Mouse (Mus musculus): ENCODE data around the gene Cdan1. TPM values are rescaled to one million over a fixed set of nuclear protein-coding genes. Genes with fewer than 3 reads are reported as not detected.

Gene Cdan1
- 5.8 and 6.9 TPM in 2 replicates for polyA plus RNA-seq (2016; fragmentation: Nextera tagmentation; extraction: Ambion mirVana)

GRCm38 (mm10) chr2:120849449-120850423, at the start of gene Cdan1:
Cdan1 (minus strand) TSS chr2:120850128.
- under 1% methylated on average over 71 of the region's 71 CpGs for WGBS
- Histone ChIP-seq H3K27ac (peak within 1 kb of the TSS; percentile 89), H3K4me3 (peak within 1 kb of the TSS; percentile 96), H3K27me3 (ENCODE audit: insufficient read depth, poor library complexity, severe bottlenecking) (no peaks in the 10 kb centered on the region), H3K4me1 (peaks cover 9% of the 10 kb centered on the region), H3K9me3 (no peaks in the 10 kb centered on the region), H3K36me3 (no peaks in the 10 kb centered on the region)
- peak; percentile 83 for DNase-seq (ENCODE audit: low spot score)

- no peaks in the 10 kb centered on the region for H3K27me3 ChIP-seq (ENCODE audit: insufficient read depth, poor library complexity, severe bottlenecking)
- no peaks in the 10 kb centered on the region for H3K4me1 ChIP-seq
- no peak overlapping the region for H3K4me3 ChIP-seq
- peaks cover 86% of the 10 kb centered on the region for H3K36me3 ChIP-seq
- WGBS = 94% methylated on average over 3 of the region's 3 CpGs
- no peaks in the 10 kb centered on the region for H3K9me3 ChIP-seq
- no peak overlapping the region for H3K27ac ChIP-seq
- no peak for DNase-seq (ENCODE audit: low spot score)
Observed at GRCm38 (mm10) chr2:120896361-120896760, 46.4 kb upstream of the Cdan1 start.

- Histone ChIP-seq H3K4me3 (no peak overlapping the region), H3K27me3 (ENCODE audit: insufficient read depth, poor library complexity, severe bottlenecking) (no peaks in the 10 kb centered on the region), H3K27ac (no peak overlapping the region), H3K9me3 (no peaks in the 10 kb centered on the region), H3K4me1 (no peaks in the 10 kb centered on the region), H3K36me3 (peaks cover 67% of the 10 kb centered on the region)
- 88% methylated on average over 5 of the region's 5 CpGs for WGBS
- no peak for DNase-seq (ENCODE audit: low spot score)
Observed at GRCm38 (mm10) chr2:120887601-120888000, 37.7 kb upstream of the Cdan1 start.

- Histone ChIP-seq H3K4me3 (no peak overlapping the region), H3K27ac (no peak overlapping the region), H3K36me3 (peaks cover 57% of the 10 kb centered on the region), H3K4me1 (no peaks in the 10 kb centered on the region), H3K9me3 (no peaks in the 10 kb centered on the region), H3K27me3 (ENCODE audit: insufficient read depth, poor library complexity, severe bottlenecking) (no peaks in the 10 kb centered on the region)
- no peak for DNase-seq (ENCODE audit: low spot score)
- WGBS = 77% methylated on average over 2 of the region's 2 CpGs
Observed at GRCm38 (mm10) chr2:120873192-120873591, 23.3 kb upstream of the Cdan1 start.

- Histone ChIP-seq H3K4me3 (no peak overlapping the region), H3K27me3 (ENCODE audit: insufficient read depth, poor library complexity, severe bottlenecking) (no peaks in the 10 kb centered on the region), H3K36me3 (peaks cover 60% of the 10 kb centered on the region), H3K9me3 (no peaks in the 10 kb centered on the region), H3K27ac (peak overlapping the region; percentile 62), H3K4me1 (no peaks in the 10 kb centered on the region)
- no peak for DNase-seq (ENCODE audit: low spot score)
- WGBS = 74% methylated on average over 9 of the region's 9 CpGs
Observed at GRCm38 (mm10) chr2:120871447-120872336, 21.8 kb upstream of the Cdan1 start.

GRCm38 (mm10) chr2:120867336-120867735, 17.4 kb upstream of the Cdan1 start:
- no peak overlapping the region for H3K27ac ChIP-seq
- peaks cover 75% of the 10 kb centered on the region for H3K36me3 ChIP-seq
- no peak overlapping the region for H3K4me3 ChIP-seq
- 88% methylated on average over 5 of the region's 5 CpGs for WGBS
- no peaks in the 10 kb centered on the region for H3K9me3 ChIP-seq
- H3K27me3 ChIP-seq (ENCODE audit: insufficient read depth, poor library complexity, severe bottlenecking) = no peaks in the 10 kb centered on the region
- no peak for DNase-seq (ENCODE audit: low spot score)
- no peaks in the 10 kb centered on the region for H3K4me1 ChIP-seq

GRCm38 (mm10) chr2:120866561-120866960, 16.6 kb upstream of the Cdan1 start:
- no peak overlapping the region for H3K27ac ChIP-seq
- H3K4me1 ChIP-seq = no peaks in the 10 kb centered on the region
- WGBS = 27% methylated on average over 1 of the region's 1 CpGs
- H3K27me3 ChIP-seq (ENCODE audit: insufficient read depth, poor library complexity, severe bottlenecking) = no peaks in the 10 kb centered on the region
- no peak for DNase-seq (ENCODE audit: low spot score)
- peaks cover 78% of the 10 kb centered on the region for H3K36me3 ChIP-seq
- no peak overlapping the region for H3K4me3 ChIP-seq
- H3K9me3 ChIP-seq = no peaks in the 10 kb centered on the region

GRCm38 (mm10) chr2:120863389-120863788, 13.5 kb upstream of the Cdan1 start:
- Histone ChIP-seq H3K4me3 (no peak overlapping the region), H3K36me3 (peaks cover 75% of the 10 kb centered on the region), H3K4me1 (no peaks in the 10 kb centered on the region), H3K9me3 (no peaks in the 10 kb centered on the region), H3K27me3 (ENCODE audit: insufficient read depth, poor library complexity, severe bottlenecking) (no peaks in the 10 kb centered on the region), H3K27ac (no peak overlapping the region)
- 98% methylated on average over 1 of the region's 1 CpGs for WGBS
- no peak for DNase-seq (ENCODE audit: low spot score)

- H3K36me3 ChIP-seq = peaks cover 55% of the 10 kb centered on the region
- 85% methylated on average over 1 of the region's 1 CpGs for WGBS
- DNase-seq (ENCODE audit: low spot score) = no peak
Observed at GRCm38 (mm10) chr2:120860699-120861098, 10.8 kb upstream of the Cdan1 start.

GRCm38 (mm10) chr2:120858131-120858530, 8.2 kb upstream of the Cdan1 start:
- WGBS = 80% methylated on average over 3 of the region's 3 CpGs

More at GRCm38 (mm10) chr2:120860699-120861098, 10.8 kb upstream of the Cdan1 start:
- Histone ChIP-seq H3K27me3 (ENCODE audit: insufficient read depth, poor library complexity, severe bottlenecking) (no peaks in the 10 kb centered on the region), H3K27ac (no peak overlapping the region), H3K4me3 (no peak overlapping the region), H3K4me1 (no peaks in the 10 kb centered on the region), H3K9me3 (no peaks in the 10 kb centered on the region)

GRCm38 (mm10) chr2:120853151-120853550, 3.2 kb upstream of the Cdan1 start:
- no peak overlapping the region for H3K4me3 ChIP-seq
- DNase-seq (ENCODE audit: low spot score) = no peak
- 77% methylated on average over 3 of the region's 3 CpGs for WGBS

More at GRCm38 (mm10) chr2:120858131-120858530, 8.2 kb upstream of the Cdan1 start:
- H3K27me3 ChIP-seq (ENCODE audit: insufficient read depth, poor library complexity, severe bottlenecking) = no peaks in the 10 kb centered on the region
- no peak overlapping the region for H3K4me3 ChIP-seq
- no peak overlapping the region for H3K27ac ChIP-seq
- peaks cover 30% of the 10 kb centered on the region for H3K36me3 ChIP-seq
- H3K9me3 ChIP-seq = no peaks in the 10 kb centered on the region
- no peaks in the 10 kb centered on the region for H3K4me1 ChIP-seq
- no peak for DNase-seq (ENCODE audit: low spot score)

GRCm38 (mm10) chr2:120852626-120853025, 2.7 kb upstream of the Cdan1 start:
- Histone ChIP-seq H3K36me3 (no peaks in the 10 kb centered on the region), H3K27ac (no peak overlapping the region)
- 54% methylated on average over 1 of the region's 1 CpGs for WGBS

More at GRCm38 (mm10) chr2:120853151-120853550, 3.2 kb upstream of the Cdan1 start:
- Histone ChIP-seq H3K4me1 (peaks cover 9% of the 10 kb centered on the region), H3K9me3 (no peaks in the 10 kb centered on the region), H3K27ac (no peak overlapping the region), H3K27me3 (ENCODE audit: insufficient read depth, poor library complexity, severe bottlenecking) (no peaks in the 10 kb centered on the region), H3K36me3 (no peaks in the 10 kb centered on the region)

More at GRCm38 (mm10) chr2:120852626-120853025, 2.7 kb upstream of the Cdan1 start:
- no peak overlapping the region for H3K4me3 ChIP-seq
- no peaks in the 10 kb centered on the region for H3K9me3 ChIP-seq
- DNase-seq (ENCODE audit: low spot score) = no peak
- H3K27me3 ChIP-seq (ENCODE audit: insufficient read depth, poor library complexity, severe bottlenecking) = no peaks in the 10 kb centered on the region
- peaks cover 9% of the 10 kb centered on the region for H3K4me1 ChIP-seq
